Mouse (Mus musculus) intestine, postnatal 0 days (tissue): ENCODE measurements around the gene Pcsk7. TPM values are rescaled to one million over a fixed set of nuclear protein-coding genes. Genes with fewer than 3 reads are reported as not detected.

ENCODE experiments used
- ATAC-seq: fragments of 200-750 bp; cut with Nextera tagmentation; 2 replicates; pipeline ENCODE4 v1.8.0; 2017; ENCODE audit warnings: mild to moderate bottlenecking, moderate TSS enrichment, moderate library complexity
- H3K27ac ChIP-seq: fragments of 300-500 bp; sonication (generic); 2 replicates; pipeline ENCODE4 v1.5.1; 2014; ENCODE audit warnings: mild to moderate bottlenecking, low read depth, low read length, moderate library complexity
- H3K27me3 ChIP-seq: fragments of 300-500 bp; sonication (generic); replicated peaks from 2 replicates; pipeline ENCODE4 v1.6.1; 2014; ENCODE audit warnings: low read length, mixed read lengths; ENCODE audit not compliant: control insufficient read depth, insufficient read depth
- H3K36me3 ChIP-seq: fragments of 300-500 bp; sonication (generic); 2 replicates; pipeline ENCODE4 v1.6.1; 2014; ENCODE audit warnings: mild to moderate bottlenecking, moderate library complexity; ENCODE audit not compliant: control insufficient read depth, insufficient read depth
- H3K4me1 ChIP-seq: fragments of 300-500 bp; sonication (generic); replicated peaks from 2 replicates; pipeline ENCODE4 v1.6.1; 2014; ENCODE audit warnings: antibody characterized with exemption, low read length, mixed read lengths; ENCODE audit not compliant: control insufficient read depth, insufficient read depth
- H3K4me2 ChIP-seq: fragments of 300-500 bp; sonication (generic); replicated peaks from 2 replicates; pipeline ENCODE4 v1.6.1; 2014; ENCODE audit warnings: low read depth, mild to moderate bottlenecking, moderate library complexity
- H3K4me3 ChIP-seq: fragments of 300-500 bp; sonication (generic); 2 replicates; pipeline ENCODE4 v1.5.1; 2014; ENCODE audit warnings: low read depth, low read length
- H3K9ac ChIP-seq: fragments of 300-500 bp; sonication (generic); 2 replicates; pipeline ENCODE4 v1.6.1; 2014; ENCODE audit warnings: mild to moderate bottlenecking, low read depth, low read length
- H3K9me3 ChIP-seq: fragments of 300-500 bp; sonication (generic); 2 replicates; pipeline ENCODE4 v1.6.1; 2016; ENCODE audit warnings: mixed run types; ENCODE audit not compliant: control insufficient read depth
- CTCF ChIP-seq: sonication (generic); IDR thresholded peaks from 2 replicates; pipeline ENCODE4 v1.5.1; 2016; ENCODE audit warnings: low read depth, mild to moderate bottlenecking, control low read depth, antibody characterized with exemption, moderate library complexity
- WGBS: fragments of 180-500 bp; shearing (Covaris S2); extraction: QIAGEN DNeasy Blood & Tissue Kit; methylation state at CpG from one replicate; pipeline ENCODE4 v1.1.7; 2014; 5-methylcytosine and 5-hydroxymethylcytosine counted together
- polyA plus RNA-seq: library from polyadenylated mRNA; unstranded; fragments of >200 nt; fragmentation: Nextera tagmentation; extraction: Ambion mirVana; gene quantifications from 2 replicates; pipeline ENCODE4 v1.2.1, GENCODE M21; 2015

Pcsk7 gene
- polyA plus RNA-seq, 1 experiment from 2014 or later, result 16.9 TPM

DNA sequence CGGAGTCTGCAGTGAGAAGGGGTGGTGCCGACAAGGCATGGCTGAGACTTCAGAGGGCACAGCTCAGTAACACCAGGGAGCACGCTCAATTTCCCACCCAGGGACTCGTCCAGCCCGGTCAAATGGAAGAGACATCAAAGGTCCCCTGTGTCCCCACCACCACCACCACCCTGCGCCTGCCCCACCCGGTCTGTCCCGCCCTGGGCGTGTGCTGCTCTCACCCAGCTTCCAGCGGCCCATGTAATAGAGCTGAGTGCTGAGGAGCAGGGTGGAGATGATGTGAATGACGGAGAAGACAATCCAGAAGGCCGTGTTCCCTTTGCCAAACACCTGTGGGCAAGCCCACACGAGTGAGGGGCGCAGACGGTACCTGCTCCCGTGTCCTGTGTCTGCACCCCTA, 36.2 kb downstream of the Pcsk7 start:
- no peak overlapping the region for H3K4me2 ChIP-seq
- H3K36me3 ChIP-seq, result peaks cover 80% of the 10 kb centered on the region
- H3K27me3 ChIP-seq, result no peaks in the 10 kb centered on the region
- WGBS, result 80% methylated on average over 16 of the region's 16 CpGs
- no peak overlapping the region; the same call in 1 of the 2 replicates for H3K27ac ChIP-seq
- no peaks in the 10 kb centered on the region for H3K9me3 ChIP-seq
- no peak overlapping the region for H3K4me3 ChIP-seq
- TF ChIP-seq CTCF, result no peak
- ATAC-seq, result no peak
- H3K4me1 ChIP-seq, result no peaks in the 10 kb centered on the region
- no peak overlapping the region for H3K9ac ChIP-seq

DNA sequence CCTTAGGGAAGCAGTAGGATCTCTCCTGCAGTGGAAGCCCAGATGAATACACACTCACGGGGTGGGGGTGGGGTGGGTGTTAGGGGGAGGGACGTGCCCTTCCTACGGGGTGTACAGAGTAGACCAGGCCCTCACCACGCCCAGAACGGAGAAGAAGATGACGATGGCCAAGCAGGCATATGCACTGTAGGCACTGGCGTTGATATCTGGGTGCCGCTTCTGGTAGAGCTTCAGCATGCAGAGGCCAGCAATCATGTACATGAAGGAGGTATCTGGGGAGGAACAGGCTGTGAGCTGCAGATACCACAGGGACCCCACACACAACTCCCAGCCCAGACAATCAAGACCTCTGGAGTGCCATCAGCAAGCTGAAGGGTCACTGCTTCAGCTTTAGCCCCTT, 36.6 kb downstream of the Pcsk7 start:
- 88% methylated on average over 8 of the region's 8 CpGs for WGBS
- no peak for ATAC-seq
- H3K4me3 ChIP-seq, result no peak overlapping the region
- no peak overlapping the region for H3K4me2 ChIP-seq
- H3K4me1 ChIP-seq, result no peaks in the 10 kb centered on the region
- no peak for TF ChIP-seq CTCF
- no peak overlapping the region for H3K9ac ChIP-seq
- H3K36me3 ChIP-seq, result peaks cover 83% of the 10 kb centered on the region
- no peak overlapping the region for H3K27ac ChIP-seq
- H3K9me3 ChIP-seq, result no peaks in the 10 kb centered on the region
- H3K27me3 ChIP-seq, result no peaks in the 10 kb centered on the region

DNA sequence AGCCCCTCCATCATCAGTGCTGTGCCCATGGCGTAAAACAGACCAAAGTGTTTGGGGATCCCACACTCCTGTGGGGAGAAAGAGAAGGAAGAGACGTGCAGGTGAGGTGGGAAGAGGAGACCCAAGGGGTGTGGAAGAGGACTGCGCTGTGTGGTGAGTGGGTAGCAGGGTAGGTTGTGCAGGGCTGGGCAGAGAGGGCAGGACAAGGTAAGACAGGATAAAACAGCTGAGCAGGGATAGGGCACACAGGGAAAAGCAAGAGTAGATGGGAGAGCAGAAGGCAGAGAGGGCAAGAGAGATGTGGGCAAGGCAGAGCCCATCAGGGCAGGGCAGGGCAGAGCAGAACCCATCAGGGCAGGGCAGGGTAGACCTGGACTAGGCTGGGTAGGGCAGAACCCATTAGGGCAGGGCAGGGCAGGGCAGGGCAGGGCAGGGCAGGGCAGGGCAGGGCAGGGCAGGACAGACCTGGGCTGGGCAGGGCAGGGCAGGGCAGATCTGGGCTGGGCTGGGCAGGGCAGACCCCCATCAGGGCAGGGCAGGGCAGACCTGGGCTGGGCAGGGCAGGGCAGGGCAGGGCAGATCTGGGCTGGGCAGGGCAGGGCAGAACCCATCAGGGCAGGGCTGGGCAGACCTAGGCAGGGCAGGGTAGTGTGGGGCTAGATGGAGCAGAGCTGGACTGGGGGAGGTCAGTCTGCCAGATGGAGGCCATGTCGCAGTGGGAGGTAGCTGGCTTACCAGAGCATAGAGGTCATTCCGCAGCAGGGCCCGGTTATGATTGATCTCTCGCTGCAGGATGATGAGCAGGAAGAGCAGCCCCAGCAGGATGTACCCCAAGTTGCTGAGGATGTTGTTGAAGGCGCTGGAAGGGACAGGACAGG, 37.6 kb downstream of the Pcsk7 start:
- Histone ChIP-seq H3K4me1 (no peaks in the 10 kb centered on the region), H3K9ac (no peak overlapping the region), H3K9me3 (no peaks in the 10 kb centered on the region), H3K27me3 (no peaks in the 10 kb centered on the region), H3K27ac (no peak overlapping the region), H3K4me2 (no peak overlapping the region), H3K36me3 (peaks cover 85% of the 10 kb centered on the region), H3K4me3 (no peak overlapping the region)
- WGBS, result 92% methylated on average over 8 of the region's 8 CpGs
- peak; percentile 61 for ATAC-seq
- TF ChIP-seq CTCF, result no peak

DNA sequence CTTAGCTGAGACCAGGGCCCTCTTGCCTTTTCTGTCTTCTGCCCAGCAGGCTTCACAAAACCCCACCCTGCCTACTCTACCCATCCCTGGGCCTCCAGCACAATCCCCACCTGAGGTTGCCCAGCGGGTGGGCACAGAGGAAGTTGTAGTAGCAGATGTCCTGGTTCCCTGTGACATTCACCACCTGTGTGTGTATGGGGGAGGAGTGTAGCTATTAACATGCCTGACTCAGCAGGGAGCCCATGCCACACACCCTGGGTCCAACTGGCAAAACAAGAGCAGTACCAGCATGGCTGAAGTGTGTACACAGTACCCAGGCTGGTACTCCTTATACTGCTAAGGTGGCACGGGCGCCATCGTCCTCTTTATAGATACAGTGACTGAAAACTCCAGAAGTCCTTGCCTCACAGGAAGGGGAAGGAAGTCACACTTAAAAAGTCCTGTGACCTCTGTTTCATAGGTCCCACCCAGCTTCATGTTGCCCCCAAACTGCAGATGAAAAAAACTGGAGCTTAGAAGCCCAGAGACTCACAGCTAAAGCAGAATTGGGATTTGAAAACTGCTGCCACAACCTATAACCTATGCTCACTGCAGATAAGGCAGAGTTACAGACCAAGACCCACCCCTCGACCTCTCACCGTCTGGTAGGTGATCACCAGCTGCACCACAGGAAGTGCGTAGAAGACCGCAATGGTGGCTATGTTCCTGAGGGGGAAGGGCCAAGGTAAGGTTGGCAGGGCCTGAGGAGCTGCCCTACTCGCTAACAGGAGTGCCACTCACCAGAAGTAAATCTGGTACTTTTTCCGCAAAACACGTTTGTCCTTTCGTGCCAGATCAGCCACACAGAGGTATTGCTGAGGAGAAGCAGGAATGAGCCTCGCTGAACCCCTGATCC, 38.5 kb downstream of the Pcsk7 start:
- H3K9ac ChIP-seq, result no peak overlapping the region
- no peaks in the 10 kb centered on the region for H3K9me3 ChIP-seq
- no peak overlapping the region for H3K4me3 ChIP-seq
- WGBS, result 81% methylated on average over 13 of the region's 13 CpGs
- H3K27me3 ChIP-seq, result no peaks in the 10 kb centered on the region
- no peak for ATAC-seq
- H3K27ac ChIP-seq, result no peak overlapping the region
- TF ChIP-seq CTCF, result no peak
- no peak overlapping the region for H3K4me2 ChIP-seq
- no peaks in the 10 kb centered on the region for H3K4me1 ChIP-seq
- H3K36me3 ChIP-seq, result peaks cover 88% of the 10 kb centered on the region

DNA sequence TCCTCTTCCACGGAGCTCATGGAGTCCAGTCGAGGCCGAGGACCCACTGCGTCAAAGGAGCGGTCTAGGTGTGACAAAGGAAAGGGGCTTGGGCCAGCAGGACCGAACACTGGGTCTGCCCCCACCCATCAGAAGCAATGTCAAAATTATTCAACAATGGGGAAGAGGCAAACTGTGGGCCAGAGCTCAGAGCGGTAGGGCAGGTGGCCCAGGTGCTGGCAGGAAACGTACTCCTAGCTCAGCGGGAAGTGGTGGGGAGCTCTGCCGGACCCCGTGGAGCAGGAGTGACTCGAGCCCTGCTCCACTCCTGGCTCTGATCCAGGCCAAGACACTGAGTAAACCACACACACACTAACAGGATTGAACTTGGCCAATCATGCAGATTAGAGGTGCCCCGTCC, 39.4 kb downstream of the Pcsk7 start:
- peaks cover 94% of the 10 kb centered on the region for H3K36me3 ChIP-seq
- H3K9me3 ChIP-seq, result no peaks in the 10 kb centered on the region
- WGBS, result 85% methylated on average over 13 of the region's 13 CpGs
- no peaks in the 10 kb centered on the region for H3K4me1 ChIP-seq
- TF ChIP-seq CTCF, result no peak
- H3K4me3 ChIP-seq, result no peak overlapping the region
- H3K9ac ChIP-seq, result no peak overlapping the region
- no peak overlapping the region for H3K27ac ChIP-seq
- H3K4me2 ChIP-seq, result no peak overlapping the region
- no peak for ATAC-seq
- H3K27me3 ChIP-seq, result no peaks in the 10 kb centered on the region

DNA sequence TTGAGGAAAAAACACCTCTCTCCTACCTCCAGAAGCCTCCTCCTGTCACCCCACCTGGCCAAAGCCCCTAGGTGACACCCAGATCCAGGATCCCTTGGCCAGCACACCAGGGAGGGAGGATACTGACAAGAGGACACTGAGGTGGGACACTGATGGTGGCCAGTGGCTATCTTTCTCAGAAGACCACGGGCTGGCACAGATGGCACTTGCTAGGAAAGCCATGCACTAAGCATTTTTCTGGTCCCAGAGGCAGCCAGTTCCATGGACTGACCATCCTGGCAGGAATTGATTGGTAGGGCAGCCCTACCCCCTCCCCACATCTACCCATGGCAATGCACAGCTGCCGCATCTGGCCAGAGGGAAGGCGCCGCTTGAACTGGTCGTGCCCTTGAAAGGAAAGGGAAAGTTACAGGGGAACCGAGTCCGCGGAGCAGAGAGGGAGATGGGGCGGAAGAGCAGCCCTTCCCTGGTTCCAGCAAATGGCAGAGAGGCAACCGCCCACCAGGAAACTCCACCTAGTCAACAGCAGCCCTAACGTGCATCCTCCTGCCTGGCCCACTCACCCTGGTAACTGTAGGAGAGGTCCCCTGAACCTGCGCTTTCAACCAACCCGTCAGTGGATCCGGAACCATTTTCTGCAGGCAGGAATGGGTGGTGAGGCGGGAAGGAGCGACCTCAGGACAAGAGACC, 40.0 kb downstream of the Pcsk7 start:
- no peak overlapping the region for H3K4me2 ChIP-seq
- ATAC-seq, result no peak
- peaks cover 93% of the 10 kb centered on the region for H3K36me3 ChIP-seq
- H3K27ac ChIP-seq, result no peak overlapping the region
- H3K4me3 ChIP-seq, result no peak overlapping the region
- H3K9me3 ChIP-seq, result no peaks in the 10 kb centered on the region
- H3K9ac ChIP-seq, result no peak overlapping the region
- 83% methylated on average over 16 of the region's 16 CpGs for WGBS
- H3K27me3 ChIP-seq, result no peaks in the 10 kb centered on the region
- no peak for TF ChIP-seq CTCF
- no peaks in the 10 kb centered on the region for H3K4me1 ChIP-seq
